Mouse (Mus musculus) T-helper 1 cell (primary cell): Measurements from ENCODE around the gene Limch1.

Experiments used
- in situ Hi-C: fragments of 300-600 bp; cut with MboI, MseI; formaldehyde crosslinking; loops from one replicate; pipeline ENCODE4 v1.15.1; 2025; ENCODE audit warnings: high pct_unique_total_duplicates

Gene Limch1

GRCm38 (mm10) chr5:66746761-66747160, 1.1 kb downstream of the Limch1 start:
- in situ Hi-C loops: no loop called here

- in situ Hi-C loops: no loop called here
Measured at GRCm38 (mm10) chr5:66747761-66748430, 2.3 kb downstream of the Limch1 start.

DNA sequence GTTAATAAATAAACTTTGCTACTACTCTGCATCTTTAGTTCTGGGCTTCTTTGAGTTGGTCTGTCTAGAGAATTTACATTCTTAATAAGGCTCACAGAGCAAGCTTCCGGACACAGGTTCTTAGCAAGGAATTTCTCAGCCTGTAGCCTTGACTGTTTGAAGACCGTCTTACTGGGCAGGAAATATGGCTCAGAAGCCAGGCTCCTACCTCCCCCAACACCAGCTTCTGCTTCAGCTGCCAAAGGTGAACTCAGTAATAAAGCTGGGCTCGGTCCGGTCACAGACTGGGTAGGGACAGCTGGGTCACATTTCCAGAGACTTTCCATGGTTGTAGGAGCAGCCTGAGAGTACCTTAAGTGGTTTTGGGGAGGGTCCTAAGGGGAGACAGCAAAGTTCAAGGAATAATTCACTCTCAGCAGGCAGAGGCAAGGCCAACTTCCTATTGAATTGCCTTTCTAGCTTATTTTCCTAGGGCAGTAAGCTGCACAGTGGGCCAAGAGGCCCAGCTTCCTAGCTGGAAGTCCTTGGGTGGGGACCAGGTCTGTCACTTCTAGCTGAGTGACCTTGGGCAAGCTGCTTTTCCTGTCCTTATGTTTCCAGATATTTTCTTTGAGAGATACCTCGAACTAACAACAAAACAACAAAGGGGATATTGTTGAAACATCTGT, 3.0 kb downstream of the Limch1 start:
- in situ Hi-C loops: no loop called here

DNA sequence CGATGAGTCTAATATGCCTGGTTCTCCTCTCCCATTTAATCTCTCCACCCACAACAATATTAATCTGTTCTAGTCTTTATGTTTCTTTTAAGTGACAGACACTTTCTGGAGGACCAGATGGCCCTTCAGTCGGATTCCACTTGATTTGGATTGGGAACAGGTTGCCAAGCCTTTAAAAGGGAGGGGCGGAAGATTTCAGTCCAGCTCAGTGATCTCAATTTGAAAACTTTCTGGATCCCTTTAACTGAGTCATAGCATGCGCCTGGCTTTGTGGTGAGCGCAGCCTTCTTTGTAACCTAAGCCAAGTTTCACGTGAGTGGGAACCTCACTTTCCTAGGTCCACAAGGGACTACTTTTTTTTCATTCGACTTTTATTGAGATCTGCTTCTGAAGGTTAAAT, 5.0 kb downstream of the Limch1 start:
- in situ Hi-C loops: no loop called here

GRCm38 (mm10) chr5:66751332-66751980, 5.8 kb downstream of the Limch1 start:
- in situ Hi-C loops: no loop called here

DNA sequence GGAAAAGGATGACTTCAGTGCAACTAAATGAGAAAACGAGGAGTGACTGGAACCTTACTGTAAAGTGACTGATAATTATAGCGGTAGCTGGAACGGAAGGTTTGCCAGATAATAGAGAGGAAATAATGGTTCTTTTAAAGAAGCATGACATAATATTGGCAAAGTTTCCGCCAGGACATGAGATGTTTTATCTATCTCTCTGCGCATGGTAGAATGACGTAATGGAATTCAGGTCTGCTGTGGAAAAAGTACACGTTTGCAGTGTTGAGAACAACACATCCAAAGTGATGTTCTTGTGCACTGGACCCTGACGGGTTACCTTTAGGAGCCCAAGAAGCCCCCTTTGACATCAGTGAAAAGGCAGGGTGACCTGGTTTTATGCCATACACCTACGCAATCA, 8.0 kb downstream of the Limch1 start:
- in situ Hi-C loops: no loop called here

- in situ Hi-C loops: no loop called here
Measured at GRCm38 (mm10) chr5:66756821-66757705, 11.4 kb downstream of the Limch1 start.

- in situ Hi-C loops: no loop called here
Measured at GRCm38 (mm10) chr5:66757706-66758237, 12.1 kb downstream of the Limch1 start.

- in situ Hi-C loops: no loop called here
Measured at GRCm38 (mm10) chr5:66759354-66759753, 13.7 kb downstream of the Limch1 start.

- in situ Hi-C loops: no loop called here
Measured at GRCm38 (mm10) chr5:66760747-66761146, 15.1 kb downstream of the Limch1 start.

DNA sequence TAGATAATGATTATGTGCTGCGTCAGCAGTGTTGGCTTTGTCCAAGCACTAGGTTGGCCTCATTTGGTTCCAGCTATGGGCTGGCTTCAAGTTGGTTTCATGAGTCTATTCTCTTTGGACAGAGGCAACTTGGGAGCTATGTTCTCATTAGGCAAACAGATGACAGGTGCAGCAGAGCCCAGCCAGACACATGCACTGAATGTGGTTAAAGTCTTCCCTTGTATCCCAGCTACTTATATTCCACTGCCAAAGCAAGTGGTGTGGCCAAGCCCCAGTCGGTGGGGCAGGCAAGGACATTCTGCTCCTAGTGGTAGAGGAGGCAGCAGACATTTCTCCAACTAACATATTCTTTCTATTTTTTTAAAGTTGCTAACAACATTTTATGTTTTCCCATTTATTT, 16.4 kb downstream of the Limch1 start:
- in situ Hi-C loops: no loop called here

- in situ Hi-C loops: no loop called here
Measured at GRCm38 (mm10) chr5:66764129-66764528, 18.5 kb downstream of the Limch1 start.

- in situ Hi-C loops: no loop called here
Measured at GRCm38 (mm10) chr5:66765911-66766310, 20.3 kb downstream of the Limch1 start.

DNA sequence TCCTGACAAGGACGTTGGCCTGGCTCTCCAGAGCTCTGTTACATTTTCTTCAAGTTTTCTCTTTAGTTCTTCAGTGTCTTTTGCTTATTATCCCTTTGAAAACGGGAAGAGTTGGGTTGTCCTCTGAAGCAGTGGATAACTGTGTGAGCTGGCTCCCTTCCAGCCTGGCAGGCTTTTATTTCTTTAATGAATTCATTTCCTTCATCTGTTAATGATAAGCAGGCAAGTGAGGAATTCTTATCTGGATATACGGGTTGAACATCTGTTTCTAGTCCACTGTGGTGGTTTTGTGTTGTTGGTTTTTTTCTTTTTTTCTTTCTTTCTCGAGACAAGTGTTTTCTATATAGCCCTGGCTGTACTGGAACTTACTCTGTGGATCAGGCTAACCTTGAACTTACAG, 22.4 kb downstream of the Limch1 start:
- in situ Hi-C loops: no loop called here

GRCm38 (mm10) chr5:66769070-66769469, 23.4 kb downstream of the Limch1 start:
- in situ Hi-C loops: no loop called here

DNA sequence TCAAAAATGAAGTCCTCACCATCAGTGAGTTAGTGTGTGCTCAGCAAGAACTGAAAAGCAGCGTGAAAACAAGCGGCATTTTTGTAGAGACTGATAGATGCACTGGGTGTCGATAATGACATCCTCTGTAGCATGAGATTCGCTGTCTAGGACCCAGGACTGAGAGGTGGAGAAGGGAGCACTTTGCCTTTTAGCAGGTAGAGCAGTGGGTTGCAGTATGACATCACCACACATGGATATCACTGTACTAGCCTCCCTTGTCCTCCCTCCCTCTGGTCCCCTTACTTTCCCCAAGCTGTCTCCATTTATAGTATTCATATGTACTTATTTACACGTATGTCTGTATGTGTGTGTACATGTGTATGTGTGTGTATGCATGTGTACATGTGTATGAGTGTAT, 23.9 kb downstream of the Limch1 start:
- in situ Hi-C loops: no loop called here

DNA sequence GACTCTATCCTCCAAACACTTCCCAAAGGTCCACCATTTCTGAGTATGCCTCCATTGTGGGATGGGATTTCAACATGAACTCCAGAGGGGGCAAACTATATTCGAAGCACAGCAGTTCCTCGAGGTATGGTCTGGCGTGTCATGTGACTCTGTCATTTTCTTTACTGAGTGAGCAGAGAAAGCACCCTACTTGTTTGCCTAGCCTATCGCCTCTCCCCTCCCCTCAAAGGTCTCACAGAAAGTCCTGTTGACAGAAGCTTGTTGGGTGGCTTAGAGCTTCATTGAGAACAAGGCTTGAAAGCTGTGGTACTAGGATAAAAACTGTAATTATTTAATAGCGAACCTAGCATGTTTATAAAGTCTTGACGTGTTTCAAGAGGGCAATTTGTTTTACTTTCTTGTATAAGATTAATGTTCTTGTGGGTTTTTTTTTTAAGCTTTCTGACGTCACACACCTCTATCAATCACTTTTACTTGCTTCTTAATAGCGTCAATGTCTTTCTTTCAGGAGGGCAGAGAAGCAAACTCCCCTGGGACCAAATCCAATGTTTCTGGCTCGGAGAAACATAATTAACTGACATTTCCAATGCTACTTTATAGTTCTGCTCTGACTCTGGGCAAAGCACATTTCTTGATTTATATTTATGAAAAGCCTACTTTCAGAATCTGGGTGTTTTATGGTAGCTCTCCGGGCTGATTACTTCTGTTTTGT, 32.5 kb downstream of the Limch1 start:
- in situ Hi-C loops: no loop called here

DNA sequence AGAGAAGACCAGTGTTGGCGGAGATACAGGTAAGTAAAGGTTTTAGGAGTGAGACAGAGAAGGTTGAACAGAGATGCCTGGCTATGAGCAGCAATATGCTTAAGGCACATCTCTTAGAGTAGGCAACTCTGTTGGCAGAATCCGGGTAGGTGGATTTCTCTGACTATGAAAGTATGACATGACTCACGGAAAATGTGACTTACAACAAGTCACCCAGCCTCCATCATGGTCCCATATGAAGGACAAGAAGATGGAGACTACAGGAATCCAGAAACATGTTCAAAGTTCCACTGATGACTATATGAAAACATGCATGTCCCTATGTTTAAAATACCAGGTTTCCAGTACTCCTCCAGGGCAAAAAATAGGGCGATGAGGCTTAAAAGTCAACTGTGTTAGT, 34.7 kb downstream of the Limch1 start:
- in situ Hi-C loops: no loop called here

GRCm38 (mm10) chr5:66781507-66781906, 35.9 kb downstream of the Limch1 start:
- in situ Hi-C loops: no loop called here

- in situ Hi-C loops: no loop called here
Measured at GRCm38 (mm10) chr5:66782851-66783250, 37.2 kb downstream of the Limch1 start.
